Mouse (Mus musculus): ENCODE results near the gene Blmh. TPM values are rescaled to one million over a fixed set of nuclear protein-coding genes. Genes with fewer than 3 reads are reported as not detected.

Gene Blmh
- polyA plus RNA-seq, 1 experiment from 2014 or later = 163 TPM

DNA sequence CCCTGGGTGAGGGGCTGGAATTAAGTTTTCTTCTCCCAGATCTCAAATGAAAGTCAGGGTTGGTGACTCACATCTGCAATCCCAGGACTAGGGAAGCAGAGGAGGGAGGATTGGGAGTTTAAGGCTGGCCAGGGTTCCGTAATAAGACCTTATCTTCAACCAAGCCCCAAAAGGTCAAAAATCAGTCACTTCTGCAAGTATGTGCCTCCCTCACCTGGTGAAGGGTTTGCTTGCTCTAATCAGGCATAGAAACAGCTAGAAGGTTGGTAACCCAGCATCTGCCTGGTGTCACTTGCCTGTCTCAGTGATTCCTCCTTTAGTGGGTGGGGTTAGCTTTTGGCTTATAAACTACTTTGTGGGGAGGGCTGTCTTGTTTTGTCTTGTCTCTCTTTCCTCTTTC is 77.8 kb downstream of the Blmh start:
- ATAC-seq (ENCODE audit: low read depth) = no peak
- Histone ChIP-seq H3K36me3 (ENCODE audit: control insufficient read depth, insufficient read depth, low read length) (no peaks in the 10 kb centered on the region), H3K4me1 (replicated peaks; ENCODE audit: control insufficient read depth, insufficient read depth, low read length) (peaks cover 2% of the 10 kb centered on the region; the same call in 1 of the 2 replicates), H3K27me3 (ENCODE audit: control insufficient read depth, insufficient read depth, low read depth, low read length) (peaks cover 24% of the 10 kb centered on the region), H3K9me3 (ENCODE audit: control insufficient read depth, low read length) (no peaks in the 10 kb centered on the region), H3K27ac (ENCODE audit: low read length) (no peak overlapping the region), H3K9ac (ENCODE audit: low read length) (no peak overlapping the region), H3K4me3 (ENCODE audit: low read length) (no peak overlapping the region), H3K4me2 (ENCODE audit: low read depth, low read length) (no peak overlapping the region)
- WGBS = 55% methylated on average over 1 of the region's 1 CpGs

DNA sequence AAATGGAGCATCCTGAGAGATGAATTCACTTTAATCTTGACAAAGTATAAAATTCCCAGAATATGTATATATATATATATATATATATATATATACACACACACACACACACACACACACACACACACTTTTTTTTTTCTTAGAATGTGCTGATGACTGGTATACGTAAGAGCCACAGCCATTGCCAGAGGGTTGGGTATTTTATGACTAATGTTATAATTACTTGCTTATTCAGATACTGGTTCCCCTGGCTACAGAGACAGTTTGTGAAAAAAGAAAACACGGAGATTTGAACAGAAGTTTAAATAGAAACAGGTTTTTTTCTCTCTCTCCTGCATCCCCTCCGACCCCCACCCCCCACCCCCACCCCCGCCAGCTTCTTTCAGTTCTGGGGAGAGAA is 81.3 kb downstream of the Blmh start:
- no peaks in the 10 kb centered on the region for H3K9me3 ChIP-seq (ENCODE audit: control insufficient read depth, low read length)
- no peak overlapping the region for H3K4me3 ChIP-seq (ENCODE audit: low read length)
- 50% methylated on average over 4 of the region's 4 CpGs for WGBS
- H3K4me2 ChIP-seq (ENCODE audit: low read depth, low read length) = no peak overlapping the region
- H3K9ac ChIP-seq (ENCODE audit: low read length) = no peak overlapping the region
- no peaks in the 10 kb centered on the region for H3K4me1 ChIP-seq (replicated peaks; ENCODE audit: control insufficient read depth, insufficient read depth, low read length)
- peaks cover 3% of the 10 kb centered on the region; the same call in 1 of the 2 replicates for H3K27me3 ChIP-seq (ENCODE audit: control insufficient read depth, insufficient read depth, low read depth, low read length)
- ATAC-seq (ENCODE audit: low read depth) = no peak
- no peaks in the 10 kb centered on the region for H3K36me3 ChIP-seq (ENCODE audit: control insufficient read depth, insufficient read depth, low read length)
- H3K27ac ChIP-seq (ENCODE audit: low read length) = no peak overlapping the region

GRCm38 (mm10) chr11:77006616-77007015 is 82.0 kb downstream of the Blmh start:
- 40% methylated on average over 6 of the region's 6 CpGs for WGBS

GRCm38 (mm10) chr11:77009069-77010025 is 84.7 kb downstream of the Blmh start:
- H3K36me3 ChIP-seq (ENCODE audit: control insufficient read depth, insufficient read depth, low read length) = no peaks in the 10 kb centered on the region
- no peak for ATAC-seq (ENCODE audit: low read depth)
- H3K27ac ChIP-seq (ENCODE audit: low read length) = no peak overlapping the region
- H3K27me3 ChIP-seq (ENCODE audit: control insufficient read depth, insufficient read depth, low read depth, low read length) = no peaks in the 10 kb centered on the region
- H3K4me2 ChIP-seq (ENCODE audit: low read depth, low read length) = no peak overlapping the region
- no peak overlapping the region for H3K9ac ChIP-seq (ENCODE audit: low read length)
- WGBS = 48% methylated on average over 16 of the region's 16 CpGs
- H3K9me3 ChIP-seq (ENCODE audit: control insufficient read depth, low read length) = no peaks in the 10 kb centered on the region
- H3K4me3 ChIP-seq (ENCODE audit: low read length) = no peak overlapping the region
- no peaks in the 10 kb centered on the region for H3K4me1 ChIP-seq (replicated peaks; ENCODE audit: control insufficient read depth, insufficient read depth, low read length)

More at GRCm38 (mm10) chr11:77006616-77007015, 82.0 kb downstream of the Blmh start:
- Histone ChIP-seq H3K27ac (ENCODE audit: low read length) (no peak overlapping the region), H3K4me1 (replicated peaks; ENCODE audit: control insufficient read depth, insufficient read depth, low read length) (no peaks in the 10 kb centered on the region), H3K4me2 (ENCODE audit: low read depth, low read length) (no peak overlapping the region), H3K9ac (ENCODE audit: low read length) (no peak overlapping the region), H3K9me3 (ENCODE audit: control insufficient read depth, low read length) (no peaks in the 10 kb centered on the region), H3K27me3 (ENCODE audit: control insufficient read depth, insufficient read depth, low read depth, low read length) (no peaks in the 10 kb centered on the region), H3K36me3 (ENCODE audit: control insufficient read depth, insufficient read depth, low read length) (no peaks in the 10 kb centered on the region), H3K4me3 (ENCODE audit: low read length) (no peak overlapping the region)
- ATAC-seq (ENCODE audit: low read depth) = no peak

GRCm38 (mm10) chr11:77010762-77011475 is 86.3 kb downstream of the Blmh start:
- H3K9ac ChIP-seq (ENCODE audit: low read length) = no peak overlapping the region
- ATAC-seq (ENCODE audit: low read depth) = no peak
- WGBS = 76% methylated on average over 10 of the region's 10 CpGs

DNA sequence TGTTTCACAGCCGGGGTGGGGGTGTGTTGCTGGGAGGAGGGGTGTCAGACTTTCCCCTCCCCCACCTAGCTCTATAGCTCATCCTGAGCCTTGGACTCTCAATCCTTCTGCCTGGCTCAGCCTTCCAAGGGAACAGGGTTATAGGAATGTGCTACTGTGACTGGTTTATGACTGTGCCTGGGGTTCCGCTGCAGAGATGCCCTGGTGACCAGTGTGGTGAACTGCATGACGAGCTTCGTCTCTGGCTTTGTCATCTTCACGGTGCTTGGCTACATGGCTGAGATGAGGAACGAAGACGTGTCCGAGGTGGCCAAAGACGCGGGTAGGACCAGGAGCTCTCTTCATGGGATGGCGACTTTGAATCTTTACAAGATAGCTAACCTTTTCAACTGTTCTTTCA is 93.4 kb downstream of the Blmh start:
- no peaks in the 10 kb centered on the region for H3K9me3 ChIP-seq (ENCODE audit: control insufficient read depth, low read length)
- no peaks in the 10 kb centered on the region for H3K27me3 ChIP-seq (ENCODE audit: control insufficient read depth, insufficient read depth, low read depth, low read length)
- H3K4me2 ChIP-seq (ENCODE audit: low read depth, low read length) = no peak overlapping the region
- no peaks in the 10 kb centered on the region for H3K4me1 ChIP-seq (replicated peaks; ENCODE audit: control insufficient read depth, insufficient read depth, low read length)
- H3K27ac ChIP-seq (ENCODE audit: low read length) = no peak overlapping the region
- no peak for ATAC-seq (ENCODE audit: low read depth)
- H3K9ac ChIP-seq (ENCODE audit: low read length) = no peak overlapping the region
- 83% methylated on average over 11 of the region's 11 CpGs for WGBS
- H3K4me3 ChIP-seq (ENCODE audit: low read length) = no peak overlapping the region
- no peaks in the 10 kb centered on the region for H3K36me3 ChIP-seq (ENCODE audit: control insufficient read depth, insufficient read depth, low read length)

More at GRCm38 (mm10) chr11:77010762-77011475, 86.3 kb downstream of the Blmh start:
- Histone ChIP-seq H3K27ac (ENCODE audit: low read length) (no peak overlapping the region), H3K4me3 (ENCODE audit: low read length) (no peak overlapping the region), H3K9me3 (ENCODE audit: control insufficient read depth, low read length) (no peaks in the 10 kb centered on the region), H3K4me2 (ENCODE audit: low read depth, low read length) (no peak overlapping the region), H3K27me3 (ENCODE audit: control insufficient read depth, insufficient read depth, low read depth, low read length) (no peaks in the 10 kb centered on the region), H3K36me3 (ENCODE audit: control insufficient read depth, insufficient read depth, low read length) (no peaks in the 10 kb centered on the region), H3K4me1 (replicated peaks; ENCODE audit: control insufficient read depth, insufficient read depth, low read length) (no peaks in the 10 kb centered on the region)

- H3K9ac ChIP-seq (ENCODE audit: low read length) = no peak overlapping the region
- no peaks in the 10 kb centered on the region for H3K27me3 ChIP-seq (ENCODE audit: control insufficient read depth, insufficient read depth, low read depth, low read length)
- no peak overlapping the region for H3K4me3 ChIP-seq (ENCODE audit: low read length)
- ATAC-seq (ENCODE audit: low read depth) = no peak
- no peaks in the 10 kb centered on the region for H3K9me3 ChIP-seq (ENCODE audit: control insufficient read depth, low read length)
- no peaks in the 10 kb centered on the region for H3K4me1 ChIP-seq (replicated peaks; ENCODE audit: control insufficient read depth, insufficient read depth, low read length)
- H3K4me2 ChIP-seq (ENCODE audit: low read depth, low read length) = no peak overlapping the region
- no peak overlapping the region for H3K27ac ChIP-seq (ENCODE audit: low read length)
- WGBS = 16% methylated on average over 8 of the region's 8 CpGs
- H3K36me3 ChIP-seq (ENCODE audit: control insufficient read depth, insufficient read depth, low read length) = no peaks in the 10 kb centered on the region
These were observed 94.9 kb downstream of the Blmh start for GRCm38 (mm10) chr11:77019539-77019938.

- H3K9me3 ChIP-seq (ENCODE audit: control insufficient read depth, low read length) = no peaks in the 10 kb centered on the region
- WGBS = 52% methylated on average over 9 of the region's 9 CpGs
These were observed 97.3 kb downstream of the Blmh start for GRCm38 (mm10) chr11:77021749-77022396.

GRCm38 (mm10) chr11:77026559-77026958 is 102.0 kb downstream of the Blmh start:
- no peak for ATAC-seq (ENCODE audit: low read depth)
- Histone ChIP-seq H3K27me3 (ENCODE audit: control insufficient read depth, insufficient read depth, low read depth, low read length) (no peaks in the 10 kb centered on the region), H3K9ac (ENCODE audit: low read length) (no peak overlapping the region), H3K4me1 (replicated peaks; ENCODE audit: control insufficient read depth, insufficient read depth, low read length) (no peaks in the 10 kb centered on the region), H3K4me2 (ENCODE audit: low read depth, low read length) (no peak overlapping the region), H3K36me3 (ENCODE audit: control insufficient read depth, insufficient read depth, low read length) (no peaks in the 10 kb centered on the region), H3K4me3 (ENCODE audit: low read length) (no peak overlapping the region), H3K9me3 (ENCODE audit: control insufficient read depth, low read length) (no peaks in the 10 kb centered on the region), H3K27ac (ENCODE audit: low read length) (no peak overlapping the region)
- WGBS = 60% methylated on average over 3 of the region's 3 CpGs

More at GRCm38 (mm10) chr11:77021749-77022396, 97.3 kb downstream of the Blmh start:
- H3K27me3 ChIP-seq (ENCODE audit: control insufficient read depth, insufficient read depth, low read depth, low read length) = no peaks in the 10 kb centered on the region
- no peak overlapping the region for H3K27ac ChIP-seq (ENCODE audit: low read length)
- no peak overlapping the region for H3K9ac ChIP-seq (ENCODE audit: low read length)
- ATAC-seq (ENCODE audit: low read depth) = no peak
- no peak overlapping the region for H3K4me2 ChIP-seq (ENCODE audit: low read depth, low read length)
- H3K36me3 ChIP-seq (ENCODE audit: control insufficient read depth, insufficient read depth, low read length) = no peaks in the 10 kb centered on the region
- no peak overlapping the region for H3K4me3 ChIP-seq (ENCODE audit: low read length)
- H3K4me1 ChIP-seq (replicated peaks; ENCODE audit: control insufficient read depth, insufficient read depth, low read length) = no peaks in the 10 kb centered on the region

All from lung, embryonic 16.5 days (tissue).